Mouse (Mus musculus): ENCODE measurements around the gene Stat5b.
A peak's percentile ranks its signal among the peaks of the same experiment; 100 is the strongest.

The Stat5b gene

DNA sequence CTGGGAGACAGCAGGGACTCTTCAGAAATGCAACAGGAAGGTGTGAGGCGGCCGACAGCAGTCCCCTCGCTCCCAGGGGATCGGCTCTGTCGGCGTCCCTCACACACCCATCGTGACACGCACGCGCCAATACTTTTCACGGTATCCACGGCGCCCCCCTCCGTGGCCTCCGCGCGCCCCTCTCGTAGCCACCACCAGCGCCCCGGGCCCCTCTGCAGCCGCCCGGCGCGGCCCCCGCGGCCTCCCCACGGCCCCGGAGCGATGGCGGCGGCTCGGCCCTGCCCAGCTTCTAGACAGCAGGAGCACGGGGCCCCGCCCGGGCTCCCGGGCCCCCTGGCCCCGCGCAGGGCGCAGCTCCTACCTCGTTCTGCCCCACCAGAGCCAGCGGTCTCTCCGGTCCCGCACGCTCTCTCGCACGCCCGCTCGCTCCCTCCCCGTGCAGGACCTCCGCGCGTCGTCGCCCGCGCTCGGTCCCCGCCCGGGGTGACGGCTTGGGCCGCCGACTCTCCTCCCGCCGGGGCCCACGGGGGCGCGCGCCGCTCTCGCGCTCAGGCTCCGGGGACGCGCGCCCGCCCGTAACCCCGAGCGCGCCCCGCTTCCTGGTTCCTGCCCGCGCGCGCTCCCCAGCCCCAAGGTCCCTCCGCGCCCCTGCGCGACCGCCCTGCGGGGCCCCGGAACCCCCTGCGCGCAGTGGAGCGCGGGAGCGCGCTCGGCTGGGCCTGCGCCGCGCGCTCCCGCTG lies at the start of gene Stat5b:
Stat5b (minus strand) TSS at position 687 of the 740 bp plus-strand sequence.
- peak; percentile 92 for DNase-seq (ENCODE audit: low read depth, low spot score)

DNA sequence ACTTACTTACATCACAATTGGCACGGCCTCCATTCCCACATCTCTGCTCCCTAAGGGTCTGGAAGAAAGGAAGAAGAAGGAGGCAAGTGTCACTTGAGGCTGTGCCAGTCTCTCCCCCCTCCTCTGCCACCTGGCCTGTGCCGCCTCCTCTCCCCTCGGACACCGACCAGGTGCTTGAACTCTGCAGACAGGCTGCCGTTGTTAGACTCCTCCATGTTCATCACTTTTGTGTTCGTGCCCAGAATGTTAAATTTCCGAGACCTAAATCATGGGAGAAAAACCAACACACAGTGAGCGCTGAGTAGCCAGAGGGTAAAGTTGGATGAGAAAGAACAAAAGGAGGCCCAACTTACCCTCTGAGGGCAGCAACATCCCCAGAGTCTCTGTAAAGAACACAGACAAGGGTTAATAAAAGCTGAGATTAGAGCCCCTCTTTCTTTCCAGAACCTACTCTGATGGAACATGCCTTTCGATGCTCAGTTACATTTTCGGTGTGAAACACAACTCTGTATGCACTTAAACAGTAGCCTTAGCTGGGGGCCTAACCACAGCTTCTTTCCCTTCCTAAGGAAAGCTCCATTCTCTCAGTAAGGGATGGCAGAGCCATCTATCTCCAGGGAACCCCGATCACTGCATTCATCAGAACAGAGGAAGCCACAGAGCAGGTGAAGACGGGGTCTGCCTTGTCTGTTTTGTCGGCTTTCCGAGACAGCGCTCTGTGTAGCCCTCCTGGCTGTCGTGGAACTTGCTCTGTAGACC lies 48.1 kb upstream of the Stat5b start:
- DNase-seq (ENCODE audit: low read depth, low spot score) = no peak

DNA sequence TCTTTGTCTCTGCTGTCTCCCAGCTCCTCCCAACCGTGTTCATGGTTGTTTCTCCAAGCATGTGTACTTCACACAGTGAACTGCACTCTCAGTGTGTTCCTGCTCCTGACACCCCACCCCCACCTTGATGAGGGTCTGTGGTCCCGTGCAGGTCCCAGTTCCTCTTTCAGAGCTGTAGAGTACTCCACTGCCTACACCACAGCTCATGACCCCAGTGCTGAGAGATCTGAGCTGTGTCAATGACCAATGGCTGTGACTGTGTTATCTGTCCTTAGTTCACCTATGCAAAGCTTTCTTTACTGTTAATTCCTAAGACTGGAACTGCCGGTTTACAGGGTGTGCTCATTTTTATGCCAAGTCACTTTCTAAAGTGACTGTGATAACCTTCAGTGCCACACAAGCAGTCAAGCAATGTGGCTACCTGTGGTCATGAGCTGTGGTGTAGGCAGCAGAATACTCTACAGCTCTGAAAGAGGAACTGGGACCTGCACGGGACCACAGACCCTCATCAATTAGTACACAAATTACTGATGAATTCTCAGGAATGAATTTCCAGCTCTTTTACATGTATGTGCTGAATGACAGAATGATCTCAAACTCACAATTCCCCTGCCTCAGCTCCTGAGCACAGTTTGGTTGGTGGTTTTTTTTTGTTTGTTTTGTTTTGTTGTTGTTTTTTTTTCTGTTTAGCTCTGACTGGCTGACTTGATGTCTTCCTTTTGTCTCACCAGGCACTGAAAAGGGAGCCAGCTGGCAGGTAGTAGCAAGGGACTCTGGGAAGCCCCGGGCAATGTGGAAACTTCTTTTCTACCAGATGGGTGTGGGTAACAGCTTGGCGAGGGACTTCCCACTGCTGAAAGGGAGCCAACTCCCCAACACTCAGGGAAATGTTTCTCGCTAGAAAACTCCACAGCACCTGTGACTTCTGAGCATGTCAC lies 47.0 kb upstream of the Stat5b start:
- peak; percentile 72 for DNase-seq (ENCODE audit: low read depth, low spot score)

DNA sequence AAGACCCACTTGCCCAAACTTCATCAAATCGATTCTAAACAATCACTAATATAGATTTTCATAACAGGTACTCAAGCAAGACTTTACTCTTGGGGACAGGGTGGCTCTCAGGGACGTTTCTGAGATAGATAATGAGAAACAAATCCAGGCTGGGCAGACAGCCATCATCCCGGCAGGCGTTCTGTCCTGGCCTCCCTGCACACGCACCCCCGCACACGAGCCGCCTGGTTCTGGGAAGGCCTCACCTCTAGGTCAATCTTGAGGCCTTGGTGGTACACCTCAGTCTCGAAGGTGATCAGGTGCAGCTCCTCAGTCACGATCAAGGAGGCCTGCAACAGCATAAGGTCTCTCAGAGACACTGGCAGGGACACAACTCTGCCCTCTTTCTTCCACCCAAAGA lies 45.6 kb upstream of the Stat5b start:
- no peak for DNase-seq (ENCODE audit: low read depth, low spot score)

DNA sequence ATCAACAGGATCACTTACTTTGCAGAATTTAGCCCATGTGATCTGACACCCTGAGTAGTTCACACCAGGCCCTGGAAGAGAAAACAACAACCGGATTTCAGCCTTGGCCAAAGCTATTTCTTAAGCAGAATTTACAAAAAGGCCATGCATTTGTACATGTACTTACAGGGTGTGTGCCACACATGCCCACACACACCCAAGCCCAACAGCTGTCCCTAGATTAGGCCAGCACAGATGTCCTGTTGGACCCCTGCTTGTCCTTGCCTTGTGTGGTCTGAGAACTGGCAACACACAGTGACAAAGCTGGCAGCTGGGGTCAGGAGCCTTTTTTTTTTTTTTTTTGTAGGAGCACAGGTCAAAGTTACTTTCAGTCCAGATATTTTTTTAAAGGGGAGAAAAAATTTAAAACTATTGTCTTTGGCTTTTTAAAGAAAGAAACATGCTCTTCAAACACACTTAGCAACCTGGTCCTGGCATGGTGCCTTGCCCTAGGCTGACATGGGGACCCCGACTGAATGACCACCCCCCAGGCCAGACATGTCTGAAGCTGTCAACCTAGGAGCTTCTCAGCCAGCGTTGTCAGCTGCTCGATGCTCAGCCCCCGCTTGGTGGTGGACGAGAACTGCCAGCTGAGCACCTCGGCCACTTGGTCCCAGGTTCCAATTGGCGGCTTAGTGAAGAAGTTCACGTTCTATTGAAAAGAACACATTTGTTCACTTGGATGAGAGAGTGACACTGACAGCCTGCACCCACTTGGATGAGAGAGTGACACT lies 43.8 kb upstream of the Stat5b start:
- DNase-seq (ENCODE audit: low read depth, low spot score) = no peak

DNA sequence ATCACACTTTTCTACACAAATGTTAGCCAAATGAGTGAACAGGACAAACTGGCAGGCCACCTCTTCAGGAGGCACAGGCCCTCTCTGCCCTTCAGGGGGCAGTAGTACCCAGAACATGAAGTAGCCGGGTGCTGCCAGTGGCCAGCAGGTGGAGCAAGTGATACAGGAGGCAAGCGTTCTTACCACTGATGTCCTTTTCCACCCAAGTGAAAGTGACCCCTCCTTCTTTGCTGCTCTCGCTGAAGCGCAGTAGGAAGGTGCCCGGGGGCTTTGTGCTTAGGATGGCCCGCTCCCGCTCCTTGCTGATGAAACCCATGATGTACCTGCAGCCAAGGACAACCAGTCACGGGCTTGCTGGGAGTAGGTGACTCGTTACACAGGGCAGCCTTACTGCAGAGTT lies 43.0 kb upstream of the Stat5b start:
- DNase-seq (ENCODE audit: low read depth, low spot score) = peak; percentile 95

DNA sequence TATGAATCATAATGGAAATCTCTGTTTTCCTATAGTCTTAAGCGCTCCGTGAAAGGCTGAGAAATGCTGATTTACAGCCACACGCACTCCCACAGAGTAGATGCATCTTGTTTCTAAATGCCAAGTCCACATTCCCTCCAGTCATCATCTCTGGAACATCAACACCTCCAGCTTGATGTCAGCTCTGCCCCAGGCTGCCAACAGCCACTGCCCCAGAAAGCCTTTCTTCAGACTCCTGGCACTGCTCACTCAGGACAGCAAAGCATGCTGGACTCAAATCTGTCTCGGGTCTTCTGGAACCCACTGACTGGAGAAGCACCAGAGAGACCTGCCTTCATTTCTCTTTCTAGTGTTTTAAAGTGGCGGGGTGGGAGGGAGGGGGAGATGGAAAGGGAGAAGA lies 41.9 kb upstream of the Stat5b start:
- no peak for DNase-seq (ENCODE audit: low read depth, low spot score)

DNA sequence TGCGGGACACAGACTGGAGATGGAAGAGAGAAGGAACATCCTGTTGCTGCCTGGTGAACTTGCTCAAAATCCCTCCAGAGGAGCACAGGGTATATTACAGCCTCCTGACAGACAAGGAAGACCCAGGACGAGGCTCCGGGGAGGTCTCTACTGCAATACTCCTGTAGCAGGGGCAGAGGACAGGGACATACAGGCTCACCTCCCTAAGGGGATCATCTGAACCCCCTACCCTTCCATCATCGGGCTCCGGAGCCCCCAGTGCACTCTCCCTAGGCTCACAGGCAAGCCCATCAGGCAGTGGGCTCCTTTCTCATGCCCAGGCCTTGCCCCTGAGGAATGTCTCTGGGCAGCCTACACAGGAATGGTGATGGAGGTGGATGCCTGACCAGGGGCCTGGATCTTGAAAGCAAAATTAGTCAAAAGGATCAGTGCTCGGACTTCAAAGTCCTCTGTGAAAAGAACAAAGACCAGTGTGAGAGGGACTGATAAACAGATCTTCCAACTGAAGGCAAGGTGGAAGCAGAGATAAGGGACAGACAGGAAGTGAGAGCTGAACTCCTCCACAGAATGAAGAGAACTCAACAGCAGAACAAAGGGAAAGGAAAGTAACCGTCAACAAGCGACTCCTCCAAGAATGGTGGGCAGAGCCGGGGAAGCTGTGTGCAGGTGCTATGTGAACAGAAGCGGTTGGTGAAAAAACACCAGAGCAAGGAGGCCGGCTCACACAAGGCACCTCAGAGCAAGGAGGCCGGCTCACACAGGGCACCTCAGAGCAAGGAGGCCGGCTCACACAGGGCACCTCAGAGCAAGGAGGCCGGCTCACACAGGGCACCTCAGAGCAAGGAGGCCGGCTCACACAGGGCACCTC lies 41.0 kb upstream of the Stat5b start:
- DNase-seq (ENCODE audit: low read depth, low spot score) = peak; percentile 63

DNA sequence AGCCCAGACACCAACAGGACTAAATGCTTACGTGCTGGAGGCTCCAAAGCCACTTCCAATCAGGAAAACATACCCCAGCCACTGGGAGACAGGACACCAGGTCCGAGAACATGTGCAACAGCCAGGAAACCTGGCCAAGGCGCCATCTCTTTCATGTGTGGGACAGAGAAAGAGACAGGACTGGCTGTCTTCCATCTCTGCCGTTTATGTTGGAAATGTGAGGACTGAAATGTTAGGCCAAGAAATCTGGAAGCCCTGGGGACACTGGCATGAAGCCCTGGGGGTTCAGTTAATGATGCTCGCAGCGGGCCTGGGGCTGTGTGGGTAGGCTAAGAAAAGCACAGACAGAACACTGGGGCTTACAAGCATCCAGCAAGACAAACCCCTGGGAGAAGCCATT lies 40.0 kb upstream of the Stat5b start:
- no peak for DNase-seq (ENCODE audit: low read depth, low spot score)

DNA sequence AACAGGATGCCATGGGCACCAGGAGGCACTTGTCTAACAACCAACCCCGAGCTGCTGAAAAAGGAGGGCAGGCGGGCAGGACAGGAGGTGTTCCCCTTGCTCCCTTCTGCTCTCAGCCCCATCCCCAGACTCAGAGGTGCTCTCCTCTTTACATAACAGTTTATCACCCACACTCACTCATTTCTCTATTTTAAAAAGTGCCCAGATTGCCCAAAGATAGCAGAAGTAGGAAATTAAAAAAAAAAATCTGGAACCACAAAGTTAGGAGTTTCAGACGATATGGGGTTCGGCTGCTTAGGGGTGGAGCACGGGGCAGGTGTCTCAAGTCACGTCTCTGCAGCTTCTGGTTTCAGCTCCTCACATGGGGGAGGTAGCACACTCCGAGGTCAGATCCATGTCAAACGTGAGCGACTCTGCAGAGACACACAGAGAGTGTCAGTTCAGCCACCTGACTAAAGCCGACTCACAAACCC lies 37.9 kb upstream of the Stat5b start:
- DNase-seq (ENCODE audit: low read depth, low spot score) = no peak

DNA sequence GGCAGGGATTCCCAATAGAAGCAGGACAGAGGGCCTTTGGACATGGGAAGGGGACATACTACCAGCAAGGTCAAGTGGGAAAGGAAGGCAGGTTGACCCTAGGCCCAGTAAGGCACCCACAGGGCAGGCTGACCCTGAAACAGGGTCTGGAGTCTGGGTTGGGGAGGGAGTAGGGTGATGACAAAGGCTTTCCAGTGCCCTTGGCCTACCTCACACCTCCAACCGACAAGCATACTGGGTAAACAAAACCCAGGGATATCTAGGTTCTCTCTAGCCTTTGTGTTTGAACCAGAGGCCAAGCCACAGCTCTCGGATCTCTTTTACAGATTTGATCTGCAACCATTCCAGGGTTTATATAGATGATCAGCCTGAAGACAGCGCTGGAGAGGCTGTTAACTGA lies 37.2 kb upstream of the Stat5b start:
- no peak for DNase-seq (ENCODE audit: low read depth, low spot score)

DNA sequence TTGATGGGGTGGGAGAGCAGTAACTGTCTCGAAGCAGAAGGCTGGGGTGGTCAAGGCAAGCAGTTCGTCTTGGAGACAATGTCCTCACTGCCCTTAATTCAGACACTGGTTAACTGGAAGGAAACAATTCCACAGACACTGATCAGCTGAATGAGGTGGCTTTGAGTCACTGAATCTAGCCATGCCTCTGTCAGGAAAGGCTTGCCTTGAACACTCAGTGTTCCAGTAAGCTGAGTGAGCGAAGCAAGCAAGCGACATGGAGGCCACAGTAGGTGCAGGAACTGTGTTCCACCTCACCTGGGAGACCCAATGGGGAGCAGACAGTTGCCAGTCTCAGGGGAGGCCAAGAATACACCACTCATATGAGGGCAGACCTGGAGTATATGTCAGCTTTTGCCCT lies 36.7 kb upstream of the Stat5b start:
- no peak for DNase-seq (ENCODE audit: low read depth, low spot score)

DNA sequence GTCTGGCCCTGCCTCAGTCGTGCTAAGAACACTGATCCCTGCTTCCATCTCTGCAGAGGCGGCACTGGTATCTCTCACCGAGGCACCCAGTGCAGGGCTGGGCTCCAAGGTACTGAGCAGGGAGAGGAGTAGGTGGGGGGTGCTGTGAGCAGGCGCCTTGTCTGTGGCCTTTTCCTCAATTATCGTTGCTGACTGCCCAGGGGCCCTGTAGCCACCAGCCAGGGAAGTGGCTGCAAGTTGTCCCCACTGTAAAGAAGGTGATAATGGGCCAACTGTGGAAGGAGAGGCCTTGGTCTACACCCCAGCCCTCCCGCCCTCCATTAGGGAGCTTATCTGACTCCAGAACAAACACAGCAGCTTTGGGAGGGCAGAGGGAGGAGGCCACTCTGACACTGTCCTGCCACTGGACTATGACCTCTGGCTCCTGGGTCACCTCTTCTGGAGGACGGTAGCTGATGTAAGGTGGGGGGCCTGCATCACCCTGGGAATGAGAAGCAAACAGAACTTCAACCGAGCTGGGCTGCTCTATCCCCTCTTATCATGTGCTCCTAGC lies 35.7 kb upstream of the Stat5b start:
- DNase-seq (ENCODE audit: low read depth, low spot score) = no peak

DNA sequence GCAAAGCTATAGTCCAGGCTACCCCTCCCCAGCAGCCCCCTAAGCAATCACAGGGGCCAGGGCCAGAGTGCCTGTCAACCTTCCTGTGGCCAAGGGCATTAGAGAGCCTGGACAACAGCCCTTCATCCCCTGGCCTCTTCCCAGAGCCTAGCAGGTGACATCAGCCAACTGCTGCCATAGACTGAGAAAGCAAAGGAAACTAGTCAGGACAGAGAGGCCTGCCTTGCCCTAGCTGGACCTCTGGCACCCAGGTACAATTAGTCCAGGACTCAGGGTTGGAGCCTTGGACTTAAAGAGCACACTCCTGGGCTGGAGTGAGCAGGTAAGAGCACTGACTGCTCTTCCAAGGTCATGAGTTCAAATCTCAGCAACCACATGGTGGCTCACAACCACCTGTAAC lies 34.9 kb upstream of the Stat5b start:
- no peak for DNase-seq (ENCODE audit: low read depth, low spot score)

DNA sequence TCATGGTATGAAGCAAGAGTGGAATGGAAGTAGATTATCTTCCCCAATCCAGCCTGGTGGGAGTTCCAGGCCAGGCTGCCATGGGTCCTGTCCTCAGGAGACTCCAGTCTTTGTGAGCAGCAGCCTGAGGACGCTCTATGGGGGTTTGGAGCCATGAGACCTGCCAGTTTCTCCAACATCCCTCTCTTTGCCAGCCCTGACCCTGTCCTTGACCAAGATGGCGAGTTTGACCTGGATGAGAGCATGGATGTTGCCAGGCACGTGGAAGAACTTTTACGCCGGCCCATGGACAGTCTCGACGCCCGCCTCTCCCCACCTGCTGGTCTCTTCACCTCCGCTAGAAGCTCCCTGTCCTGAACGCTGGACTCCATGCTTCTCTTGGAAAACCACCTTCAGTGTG lies 33.1 kb upstream of the Stat5b start:
- DNase-seq (ENCODE audit: low read depth, low spot score) = no peak

DNA sequence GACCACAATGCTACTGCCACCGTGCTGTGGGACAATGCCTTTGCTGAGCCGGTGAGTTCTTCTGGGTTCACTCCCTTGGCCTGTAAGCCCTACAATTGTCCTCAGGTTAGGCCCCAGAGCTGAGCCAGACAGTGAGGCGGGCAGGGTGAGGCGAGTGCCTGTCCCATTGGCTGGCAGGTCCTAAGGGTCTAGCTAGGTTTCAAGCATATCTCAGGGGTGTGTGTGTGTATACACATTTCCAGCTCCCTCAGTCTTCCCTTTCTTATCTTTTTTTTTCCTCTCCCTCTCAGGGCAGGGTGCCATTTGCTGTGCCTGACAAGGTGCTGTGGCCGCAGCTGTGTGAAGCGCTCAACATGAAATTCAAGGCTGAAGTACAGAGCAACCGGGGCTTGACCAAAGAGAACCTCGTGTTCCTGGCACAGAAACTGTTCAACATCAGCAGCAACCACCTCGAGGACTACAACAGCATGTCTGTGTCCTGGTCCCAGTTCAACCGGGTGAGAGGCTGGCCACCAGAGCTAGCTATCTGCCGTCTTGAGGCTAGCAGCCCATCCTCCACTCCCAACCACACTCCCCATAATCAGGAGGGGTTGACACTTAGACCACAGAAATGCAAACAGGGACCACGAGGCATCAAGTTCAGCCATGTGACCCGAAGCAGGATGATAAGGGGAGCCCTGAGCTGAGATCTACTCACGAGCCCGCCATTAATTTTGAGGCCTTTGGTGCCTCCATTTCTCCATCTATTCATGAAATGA lies 29.0 kb upstream of the Stat5b start:
- DNase-seq (ENCODE audit: low read depth, low spot score) = no peak

DNA sequence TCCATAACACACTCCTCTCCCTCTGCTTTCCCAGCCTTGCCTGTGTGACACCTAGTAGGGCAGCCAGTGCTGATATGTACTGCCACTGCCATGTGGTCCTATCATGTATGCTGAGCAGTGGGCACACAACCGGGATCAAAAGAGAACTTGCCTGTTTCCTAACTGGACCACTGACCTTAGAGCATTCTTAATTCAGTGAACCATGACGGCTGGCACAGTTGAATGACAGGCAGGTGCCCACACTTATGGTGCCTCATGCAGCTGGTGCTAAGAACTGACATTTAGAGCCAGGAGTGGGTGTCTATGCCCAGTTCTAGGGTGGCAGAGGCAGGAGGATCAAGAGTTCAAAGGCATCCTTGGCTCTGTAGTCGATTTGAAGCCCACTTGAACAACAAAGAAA lies 25.2 kb upstream of the Stat5b start:
- no peak for DNase-seq (ENCODE audit: low read depth, low spot score)

DNA sequence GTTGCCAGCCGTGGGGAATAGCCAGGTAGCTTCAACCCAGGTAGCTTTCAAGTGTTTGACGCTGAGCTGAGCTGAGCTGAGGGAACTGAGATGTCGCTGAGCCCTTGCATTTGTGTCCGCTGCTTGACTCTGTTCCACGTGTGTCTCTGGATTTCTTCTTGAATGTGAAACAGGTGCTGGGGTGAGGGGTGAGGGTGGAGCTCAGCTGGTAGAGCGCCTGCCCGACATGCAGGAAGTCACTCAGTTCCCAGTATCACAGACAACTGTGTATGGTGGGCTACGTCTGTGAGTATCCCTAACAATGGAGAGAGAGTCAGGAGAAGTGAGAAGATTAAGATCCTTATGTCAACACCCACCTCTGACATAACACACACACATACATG lies 20.4 kb upstream of the Stat5b start:
- no peak for DNase-seq (ENCODE audit: low read depth, low spot score)

DNA sequence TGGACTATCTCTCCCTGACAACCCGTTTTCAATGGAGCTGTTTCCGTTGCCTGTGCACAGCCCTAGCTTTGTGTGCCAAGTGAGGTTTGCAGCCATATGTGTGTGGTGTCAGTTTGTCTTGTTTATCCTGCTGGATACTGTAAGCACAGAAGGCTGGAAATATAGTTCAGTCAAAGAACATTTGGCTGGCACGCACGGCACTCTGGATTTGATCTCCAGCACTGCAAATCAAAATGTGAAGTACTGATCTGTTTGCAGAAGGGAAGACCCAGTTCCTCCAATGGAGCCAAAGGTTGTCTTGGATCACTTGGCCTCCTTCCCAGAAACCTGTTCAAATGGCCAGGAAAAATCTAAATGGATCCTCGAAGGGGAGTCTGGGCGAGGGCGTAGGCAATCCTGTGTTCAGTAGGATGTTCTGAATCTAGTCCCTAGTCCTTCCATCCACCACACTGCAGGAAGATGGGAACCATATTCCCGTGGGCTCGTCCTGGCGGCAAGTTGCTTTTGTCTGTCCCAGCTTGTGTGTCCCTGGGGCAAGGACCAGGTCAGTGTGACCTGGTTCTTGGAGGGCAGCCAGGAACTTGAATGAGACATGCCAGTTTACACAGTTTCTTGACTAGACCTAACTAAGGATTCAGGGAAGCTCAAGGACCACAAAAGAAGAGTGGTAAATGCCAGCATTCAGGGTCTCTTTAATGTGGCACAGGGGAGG lies 19.9 kb upstream of the Stat5b start:
- no peak for DNase-seq (ENCODE audit: low read depth, low spot score)
